Mouse (Mus musculus) embryo, embryonic 10.5 days (tissue): ENCODE measurements around the gene Sco2.

Experiments
- DNase-seq: peaks from one replicate; pipeline ENCODE4 v3.0.0-alpha.2; 2015; ENCODE audit warnings: low spot score

The Sco2 gene

DNA sequence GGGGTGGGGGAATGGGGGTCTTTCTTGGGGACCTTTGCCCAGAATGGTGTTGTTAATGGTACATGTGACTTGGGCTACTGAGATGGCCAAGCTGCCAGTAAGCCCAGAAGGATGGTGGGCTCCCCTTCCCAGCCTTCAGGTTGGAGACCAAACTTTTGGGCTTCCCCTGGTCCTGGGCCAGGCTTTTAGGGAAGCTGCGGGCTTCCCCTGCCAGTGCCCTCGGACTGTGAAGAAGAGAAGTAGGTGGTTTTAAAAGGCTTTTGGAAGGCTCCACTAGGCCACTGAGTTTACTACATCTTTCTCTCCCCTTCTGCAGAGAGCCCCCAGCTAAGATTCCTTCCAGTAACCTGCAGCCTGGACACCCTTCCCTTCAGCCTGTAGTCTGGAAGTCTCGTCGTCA lies 50.0 kb downstream of the Sco2 start:
- DNase-seq, result no peak

GRCm38 (mm10) chr15:89322670-89323522 lies 50.8 kb downstream of the Sco2 start, which contains the start of gene Adm2:
Gene Adm2 (plus strand): TSS chr15:89322720.
- peak; percentile 23 for DNase-seq
